23 mouse cellular contexts compared by ENCODE assay signal in genomic region chr2:18913642-18914041, GRCm38 (mm10).
"Had no signal": no experiment of that assay in that cellular context is flagged by ENCODE, and none has a peak within 500 bp of the region (broad histone marks: within the 10 kb centered on the region; RNA-seq: fewer than 3 reads in every experiment).

No protein-coding gene starts in this region.

- H3K36me3 ChIP-seq: limb, embryonic 12.5 days; limb, embryonic 15.5 days; midbrain, embryonic 10.5 days; midbrain, embryonic 13.5 days; neural tube, embryonic 13.5 days had no signal

- DNase-seq: kidney, adult 9 months; kidney, postnatal 14 days; kidney, postnatal 4 days; liver, postnatal 0 days; lung, embryonic 14.5 days; lung, postnatal 36 days; retina, postnatal 1 day; right cerebral cortex, postnatal 25 days; thymus, adult 2 months; thymus, postnatal 14 days; thymus, postnatal 4 days had no signal

- H3K27ac ChIP-seq: limb, embryonic 12.5 days; limb, embryonic 15.5 days; liver, embryonic 14.5 days; midbrain, embryonic 10.5 days; midbrain, embryonic 13.5 days; neural tube, embryonic 13.5 days; stomach, postnatal 0 days had no signal

- H3K4me3 ChIP-seq: limb, embryonic 12.5 days; limb, embryonic 15.5 days; megakaryocyte, embryonic 14.5 days; midbrain, embryonic 10.5 days; midbrain, embryonic 13.5 days; myocyte; neural tube, embryonic 13.5 days had no signal

- H3K4me2 ChIP-seq: limb, embryonic 12.5 days; limb, embryonic 15.5 days; liver, embryonic 11.5 days; lung, embryonic 14.5 days; midbrain, embryonic 13.5 days; neural tube, embryonic 13.5 days had no signal

- H3K9me3 ChIP-seq: limb, embryonic 12.5 days; limb, embryonic 15.5 days; megakaryocyte, embryonic 14.5 days; midbrain, embryonic 10.5 days; midbrain, embryonic 13.5 days; neural tube, embryonic 13.5 days had no signal

- H3K9ac ChIP-seq: limb, embryonic 12.5 days; limb, embryonic 15.5 days; liver, embryonic 14.5 days; liver, postnatal 0 days; lung, embryonic 14.5 days; midbrain, embryonic 13.5 days; neural tube, embryonic 13.5 days had no signal

- H3K27me3 ChIP-seq: limb, embryonic 12.5 days; limb, embryonic 15.5 days; megakaryocyte, embryonic 14.5 days; midbrain, embryonic 13.5 days; neural tube, embryonic 13.5 days had no signal

- ATAC-seq: liver, postnatal 0 days; lung, postnatal 0 days; midbrain, embryonic 13.5 days; midbrain, embryonic 16.5 days had no signal
